10 mouse cellular contexts compared by ENCODE assay signal in genomic region chr3:60575945-60576344, GRCm38 (mm10).
DNase-seq lines count a peak whose midpoint lies in the region; ATAC-seq lines count a peak whose summit lies in the region.
"Had no signal": no experiment of that assay in that cellular context is flagged by ENCODE, and none has a peak within 500 bp of the region (broad histone marks: within the 10 kb centered on the region; RNA-seq: fewer than 3 reads in every experiment).

No protein-coding gene starts in this region.

- no peak overlapping the region for H3K4me2 ChIP-seq in hindbrain, embryonic 14.5 days (replicated peaks)
- H3K4me2 ChIP-seq in liver, embryonic 13.5 days, result no peak overlapping the region
- H3K4me2 ChIP-seq: forebrain, embryonic 13.5 days; neural tube, embryonic 15.5 days had no signal

- no peaks in the 10 kb centered on the region for H3K27me3 ChIP-seq in hindbrain, embryonic 14.5 days (ENCODE audit: control insufficient read depth, insufficient read depth, low read length)
- no peaks in the 10 kb centered on the region for H3K27me3 ChIP-seq in hindbrain, embryonic 10.5 days (ENCODE audit: insufficient read depth, poor library complexity, severe bottlenecking)
- H3K27me3 ChIP-seq in liver, embryonic 13.5 days, result no peaks in the 10 kb centered on the region
- H3K27me3 ChIP-seq: forebrain, embryonic 13.5 days; neural tube, embryonic 15.5 days had no signal

- no peaks in the 10 kb centered on the region for H3K36me3 ChIP-seq in hindbrain, embryonic 14.5 days (replicated peaks; ENCODE audit: control insufficient read depth, insufficient read depth)
- no peaks in the 10 kb centered on the region for H3K36me3 ChIP-seq in hindbrain, embryonic 10.5 days
- H3K36me3 ChIP-seq in liver, embryonic 13.5 days, result no peaks in the 10 kb centered on the region
- H3K36me3 ChIP-seq: neural tube, embryonic 15.5 days had no signal

- H3K4me1 ChIP-seq in hindbrain, embryonic 14.5 days (replicated peaks; ENCODE audit: control insufficient read depth, insufficient read depth, low read length), result peaks cover 11% of the 10 kb centered on the region; the same call in 1 of the 2 replicates
- peaks cover 14% of the 10 kb centered on the region; the same call in 1 of the 2 replicates for H3K4me1 ChIP-seq in hindbrain, embryonic 10.5 days (replicated peaks)
- H3K4me1 ChIP-seq in liver, embryonic 13.5 days (replicated peaks), result peaks cover 84% of the 10 kb centered on the region

- H3K9ac ChIP-seq in hindbrain, embryonic 14.5 days, result no peak overlapping the region
- H3K9ac ChIP-seq in liver, embryonic 13.5 days, result no peak overlapping the region
- H3K9ac ChIP-seq: forebrain, embryonic 13.5 days; neural tube, embryonic 15.5 days had no signal

- no peaks in the 10 kb centered on the region for H3K9me3 ChIP-seq in hindbrain, embryonic 14.5 days (ENCODE audit: control insufficient read depth, low read length)
- H3K9me3 ChIP-seq in hindbrain, embryonic 10.5 days, result no peaks in the 10 kb centered on the region
- no peaks in the 10 kb centered on the region for H3K9me3 ChIP-seq in liver, embryonic 13.5 days (replicated peaks)
- H3K9me3 ChIP-seq: forebrain, embryonic 13.5 days; neural tube, embryonic 15.5 days had no signal

- 60% methylated on average over 2 of the region's 2 CpGs for WGBS in hindbrain, embryonic 14.5 days
- 75% methylated on average over 2 of the region's 2 CpGs for WGBS in hindbrain, embryonic 10.5 days
- 34% methylated on average over 2 of the region's 2 CpGs for WGBS in liver, embryonic 13.5 days (ENCODE audit: insufficient replicate concordance)

- DNase-seq in adrenal gland, adult 2 months, result peak; percentile 2
- DNase-seq in adrenal gland, postnatal 36 days, result no peak
- no peak for DNase-seq in hindbrain, embryonic 14.5 days (ENCODE audit: low spot score)
- DNase-seq in hindbrain, embryonic 10.5 days (ENCODE audit: low spot score), result no peak
- peak; percentile 58 for DNase-seq in 416B (ENCODE audit: low read depth)
- DNase-seq in liver, embryonic 13.5 days, result no peak
- no peak for DNase-seq in right cerebral cortex, postnatal 25 days
- no peak for DNase-seq in spleen, adult 18-20 months

- H3K27ac ChIP-seq in hindbrain, embryonic 14.5 days, result peak overlapping the region; percentile 43; the same call in 1 of the 2 replicates
- H3K27ac ChIP-seq in hindbrain, embryonic 10.5 days, result no peak overlapping the region
- H3K27ac ChIP-seq in liver, embryonic 13.5 days, result peak overlapping the region; percentile 54
- H3K27ac ChIP-seq: forebrain, embryonic 13.5 days; neural tube, embryonic 15.5 days had no signal

- ATAC-seq in hindbrain, embryonic 14.5 days (ENCODE audit: low FRiP score), result no peak
- no peak for ATAC-seq in liver, embryonic 13.5 days (ENCODE audit: low read depth)

- H3K4me3 ChIP-seq in hindbrain, embryonic 14.5 days (replicated peaks; ENCODE audit: low read length), result no peak overlapping the region
- no peak overlapping the region for H3K4me3 ChIP-seq in hindbrain, embryonic 10.5 days
- H3K4me3 ChIP-seq in liver, embryonic 13.5 days (replicated peaks), result no peak overlapping the region
- H3K4me3 ChIP-seq: forebrain, embryonic 13.5 days; neural tube, embryonic 15.5 days had no signal

Comparison
In these comparisons a context has a peak if more than half of its experiments do, and no peak if none do; other contexts are left out.
1. DNase-seq: peak in adrenal gland, adult 2 months (single experiment) and 416B (single experiment); none in adrenal gland, postnatal 36 days (0 of 2), hindbrain, embryonic 14.5 days (single experiment), hindbrain, embryonic 10.5 days (single experiment), liver, embryonic 13.5 days (single experiment), right cerebral cortex, postnatal 25 days (single experiment) and spleen, adult 18-20 months (0 of 2).